Mouse (Mus musculus) ES-Bruce4 (cell line): ENCODE results near the gene Glmn.

ENCODE experiments used
- CTCF ChIP-seq: IDR thresholded peaks from one replicate; pipeline ENCODE4 v1.8.1; 2011; ENCODE audit warnings: low read depth, low read length
- EP300 ChIP-seq: IDR thresholded peaks from 2 replicates; pipeline ENCODE4 v1.6.1; 2011; ENCODE audit warnings: low read depth, low read length; ENCODE audit not compliant: insufficient read depth

GRCm38 (mm10) chr5:107547955-107548354 is 49.7 kb downstream of the Glmn start:
- TF ChIP-seq EP300 (no peak), CTCF (no peak)
